Mouse (Mus musculus) C2C12 (cell line): ENCODE measurements at regions not wholly inside any gene's neighbourhood (a gene's known extent, or its start where the extent isn't known, plus 50 kb on each side); places are given as distances from the start of the nearest gene placed in this dataset.

ENCODE experiments used
- CEBPB ChIP-seq: IDR thresholded peaks from one replicate; pipeline ENCODE4 v1.6.1; 2011; ENCODE audit warnings: low read depth, mild to moderate bottlenecking, control low read depth, moderate library complexity
- CTCF ChIP-seq: IDR thresholded peaks from one replicate; pipeline ENCODE4 v1.5.1; 2011; ENCODE audit not compliant: control insufficient read depth, insufficient read depth, insufficient read length
- MAX ChIP-seq: IDR thresholded peaks from one replicate; pipeline ENCODE4 v1.6.1; 2011; ENCODE audit warnings: mild to moderate bottlenecking, control low read depth

DNA sequence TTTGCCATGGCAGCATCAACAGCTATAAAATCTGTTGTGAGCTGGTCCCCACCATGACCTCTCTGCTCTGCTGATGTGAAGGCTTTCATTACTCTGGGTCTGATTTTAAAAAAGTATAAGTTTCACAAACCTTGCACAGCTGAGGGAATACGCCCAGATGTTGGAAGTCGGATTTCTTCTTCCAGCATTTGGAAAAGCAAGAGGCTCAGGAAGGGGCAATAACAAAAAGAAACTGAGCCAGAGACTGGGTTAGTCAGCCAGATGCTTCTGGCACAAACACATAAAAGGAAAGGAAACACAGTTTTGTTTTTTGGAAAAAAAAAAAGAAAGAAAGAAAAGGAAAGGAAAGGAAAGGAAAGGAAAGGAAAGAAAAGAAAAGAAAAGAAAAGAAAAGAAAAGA lies 270.0 kb upstream of the Klf6 start:
- TF ChIP-seq CTCF (no peak), CEBPB (no peak), MAX (no peak)
